Mouse (Mus musculus) 416B (cell line): ENCODE measurements around the gene Hacd2.

Experiments used
- DNase-seq: peaks from one replicate; pipeline ENCODE4 v3.0.0; 2011; ENCODE audit warnings: low read depth

Hacd2 gene

DNA sequence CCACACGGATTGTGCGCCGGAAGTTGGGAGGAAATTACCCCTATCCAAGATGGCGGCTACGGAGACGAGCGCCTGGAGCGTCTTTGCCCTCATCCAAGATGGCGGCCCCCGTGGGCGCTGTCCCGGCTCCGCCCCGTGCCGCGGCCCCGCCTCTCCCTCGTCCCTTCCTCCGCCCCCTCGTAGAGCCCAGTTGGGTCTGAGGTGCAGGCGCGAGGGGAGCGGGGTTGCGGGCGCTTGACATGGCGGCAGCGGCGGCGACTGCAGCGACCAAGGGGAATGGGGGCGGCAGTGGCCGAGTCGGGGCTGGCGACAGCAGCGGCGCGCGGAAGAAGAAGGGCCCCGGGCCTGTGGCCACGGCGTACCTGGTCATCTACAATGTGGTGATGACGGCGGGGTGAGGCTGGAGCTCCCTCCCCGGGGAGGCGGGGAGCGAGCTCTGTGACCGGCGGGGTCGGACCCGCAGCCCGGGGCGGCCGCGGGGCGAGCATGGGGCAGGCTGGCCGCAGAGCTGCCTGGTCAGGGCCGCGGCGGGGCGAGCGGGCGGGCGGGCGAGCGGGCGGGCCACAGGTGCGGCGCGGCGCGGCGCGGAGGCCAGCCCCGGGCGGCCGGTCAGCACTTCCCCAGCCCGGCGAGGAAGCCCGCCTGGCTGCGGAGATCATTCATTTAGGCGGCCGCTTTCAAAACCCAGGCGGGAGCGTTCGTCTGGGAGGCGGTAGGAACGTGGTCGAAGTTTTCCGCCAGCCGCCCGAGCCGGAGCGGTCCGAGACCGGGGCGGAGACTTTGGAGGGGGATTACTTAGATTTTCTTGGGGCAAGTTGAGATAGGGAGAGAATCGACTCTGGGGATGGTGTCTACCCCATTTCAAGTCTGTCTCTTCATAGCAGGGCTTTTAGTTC, at the start of gene Hacd2:
Hacd2 (plus strand) TSS at position 187 of the 896 bp plus-strand sequence.
- peak; percentile 94 for DNase-seq

DNA sequence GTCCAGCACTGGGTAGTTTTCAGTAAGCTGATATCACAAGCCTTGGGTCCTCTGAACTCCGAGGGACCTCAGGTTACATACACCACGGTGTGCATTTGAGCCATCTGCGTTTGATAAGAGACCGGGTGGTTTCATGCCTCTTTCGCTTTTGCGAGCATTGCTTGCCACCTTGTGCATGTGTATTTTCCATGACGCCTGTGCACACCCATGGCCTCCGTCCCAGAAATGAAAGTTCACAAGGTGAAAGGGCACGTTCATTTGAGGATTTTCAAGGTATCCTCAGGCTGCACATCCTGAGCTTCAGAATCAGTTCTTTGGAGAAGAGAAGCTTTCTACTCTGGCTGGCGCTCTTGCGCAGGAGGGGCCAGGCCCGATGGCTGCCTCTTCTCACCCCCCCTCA, 49.8 kb upstream of the Hacd2 start:
- DNase-seq = no peak

DNA sequence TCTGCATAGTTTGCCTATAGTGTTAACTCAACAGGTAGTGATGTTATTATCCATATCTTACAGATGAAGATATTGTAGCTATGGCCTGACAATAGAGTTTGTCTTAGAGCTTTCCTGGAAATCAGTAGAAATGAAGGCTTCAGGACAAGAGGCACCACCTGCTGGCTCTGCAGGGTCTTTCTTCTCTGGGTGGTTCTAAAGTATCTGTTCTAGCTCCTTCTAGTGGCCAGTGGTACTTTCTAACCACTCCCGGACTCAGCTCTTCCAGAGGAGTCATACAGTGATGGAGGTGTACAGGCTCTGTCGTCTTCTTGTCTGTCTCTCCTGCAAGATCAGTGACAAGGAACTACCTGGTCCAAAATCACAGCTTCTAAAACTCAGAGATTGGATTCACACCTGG, 46.7 kb upstream of the Hacd2 start:
- DNase-seq = peak; percentile 61

DNA sequence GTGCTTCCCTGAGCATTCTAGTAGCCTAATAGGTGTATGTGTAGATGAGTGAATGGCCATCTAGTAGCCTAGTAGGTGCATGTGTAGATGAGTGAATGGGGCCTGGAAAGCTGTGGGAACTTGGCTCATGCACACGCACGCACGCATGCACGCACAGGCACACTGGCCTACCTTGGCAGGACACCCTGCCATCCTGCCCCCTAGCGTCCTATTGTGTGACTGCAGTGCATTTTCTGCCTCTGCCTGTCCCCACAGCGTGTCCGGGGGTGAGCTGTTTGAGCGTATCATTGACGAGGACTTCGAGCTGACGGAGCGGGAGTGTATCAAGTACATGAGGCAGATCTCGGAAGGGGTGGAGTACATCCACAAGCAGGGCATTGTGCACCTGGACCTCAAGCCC, 45.6 kb upstream of the Hacd2 start:
- DNase-seq = no peak

DNA sequence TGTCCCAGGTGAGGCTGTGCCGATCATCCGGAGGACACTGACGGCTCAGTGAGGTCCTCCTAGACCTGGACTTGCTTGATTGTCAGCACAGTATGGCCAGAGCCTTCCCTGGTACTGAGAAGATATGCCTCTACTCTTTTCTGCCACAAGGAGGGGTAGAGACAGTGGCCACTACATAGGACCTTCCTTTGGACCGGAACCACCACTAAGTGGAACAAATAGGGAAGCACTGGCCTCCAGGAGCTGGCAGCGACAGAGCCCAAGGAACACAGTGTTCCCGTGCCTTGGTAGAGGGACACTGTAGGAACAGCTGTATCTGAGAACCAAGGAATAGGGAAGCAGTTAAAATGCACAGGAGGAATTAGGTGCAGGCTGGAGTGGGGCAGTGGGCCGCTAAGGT, 44.2 kb upstream of the Hacd2 start:
- no peak for DNase-seq

DNA sequence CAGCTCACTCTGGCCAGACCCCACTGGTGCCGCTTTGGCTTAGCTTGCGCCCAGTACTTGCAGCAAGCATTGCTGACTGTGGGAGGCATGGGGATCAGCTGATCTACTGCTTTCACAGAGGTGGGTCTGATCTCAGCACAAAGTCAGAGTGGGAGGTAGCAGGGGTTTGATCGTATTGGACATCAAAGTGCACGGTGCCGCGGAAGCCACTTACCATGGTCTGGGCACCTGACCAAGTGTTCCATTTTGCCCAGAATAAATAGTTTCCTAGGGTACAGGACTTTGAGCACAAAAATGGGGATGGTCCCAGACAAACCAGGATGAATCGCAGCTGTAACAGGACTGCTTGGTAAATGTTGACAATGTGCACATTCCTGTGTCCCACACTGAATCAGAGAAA, 41.2 kb upstream of the Hacd2 start:
- DNase-seq = no peak

DNA sequence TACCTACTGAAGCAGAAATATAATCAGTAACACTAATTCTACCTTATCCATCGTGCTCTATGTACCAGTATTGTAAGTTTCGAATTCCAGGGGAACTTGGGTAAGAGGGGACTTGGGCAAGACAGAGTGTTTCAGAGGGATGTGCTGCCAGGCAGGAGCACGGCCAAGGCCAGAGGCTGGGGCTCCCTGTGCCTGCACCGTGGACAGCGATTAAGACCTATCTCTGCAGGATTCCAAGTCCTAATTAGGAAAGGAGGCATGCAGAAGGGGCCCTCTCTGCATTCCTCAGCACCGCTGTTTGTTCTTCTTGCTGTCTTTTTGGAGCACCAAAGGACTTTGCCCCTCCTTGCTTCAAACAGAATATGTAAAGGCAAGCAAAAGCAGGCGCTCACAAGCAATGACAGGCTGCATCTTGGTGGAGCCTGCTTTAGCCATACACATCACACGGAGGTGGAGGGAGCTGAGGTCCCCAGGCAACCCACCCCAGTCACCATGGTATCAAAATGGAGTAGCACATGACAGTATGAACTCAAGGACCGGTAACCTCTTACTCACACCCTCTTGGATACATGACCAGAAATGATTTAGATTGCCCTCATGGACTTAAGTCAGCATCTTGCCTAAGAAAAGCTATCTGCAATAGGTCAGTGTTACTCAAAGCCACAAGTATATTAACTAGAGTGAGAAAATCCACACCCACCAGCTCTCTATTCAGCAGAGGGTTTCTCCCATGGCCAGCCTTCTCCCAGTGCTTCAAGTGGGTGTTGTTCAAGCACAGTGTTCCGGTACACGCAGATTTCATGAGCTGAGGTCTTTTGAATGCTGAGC, 37.8 kb upstream of the Hacd2 start:
- no peak for DNase-seq

DNA sequence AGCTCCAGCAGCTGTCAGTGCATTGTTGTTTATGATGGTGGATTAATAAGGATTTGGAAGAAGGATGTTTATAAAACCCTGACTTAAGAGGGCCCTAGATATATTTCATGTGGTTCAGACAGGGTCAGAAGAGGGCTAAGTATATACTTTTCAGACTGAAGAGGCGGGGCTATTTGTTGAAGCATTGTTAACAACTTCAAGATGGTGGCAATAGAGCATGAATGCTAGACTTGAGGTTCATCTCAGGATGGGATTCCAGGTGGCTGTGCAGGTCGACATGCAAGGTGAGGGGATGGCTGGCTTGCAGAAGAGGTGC, 37.2 kb upstream of the Hacd2 start:
- no peak for DNase-seq

DNA sequence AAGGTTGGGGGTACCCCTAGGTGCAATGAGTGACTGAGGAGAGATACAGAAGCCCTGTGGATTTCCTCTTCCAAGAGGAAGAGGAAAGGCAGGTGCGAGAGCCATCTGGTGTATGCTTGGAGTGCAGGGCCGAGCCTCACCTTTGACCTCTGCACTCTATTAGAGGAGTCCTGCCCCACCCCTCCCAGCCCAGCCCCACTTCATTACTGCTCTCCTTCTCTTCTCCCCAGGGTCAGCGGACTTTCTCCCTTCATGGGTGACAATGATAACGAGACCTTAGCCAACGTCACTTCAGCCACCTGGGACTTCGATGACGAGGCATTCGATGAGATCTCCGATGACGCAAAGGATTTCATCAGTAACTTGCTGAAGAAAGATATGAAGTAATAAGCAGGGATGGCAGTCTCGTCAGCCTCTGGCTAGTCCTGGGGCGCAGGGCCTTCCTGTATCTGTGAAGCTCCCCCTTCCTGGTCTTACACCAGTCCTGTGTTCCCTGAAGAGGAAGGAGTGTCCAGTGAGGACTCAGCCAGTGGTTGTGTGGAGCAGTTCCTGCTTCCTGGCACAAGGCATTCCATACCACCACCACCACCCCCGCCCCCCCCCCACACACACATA, 35.9 kb upstream of the Hacd2 start:
- peak; percentile 9 for DNase-seq

DNA sequence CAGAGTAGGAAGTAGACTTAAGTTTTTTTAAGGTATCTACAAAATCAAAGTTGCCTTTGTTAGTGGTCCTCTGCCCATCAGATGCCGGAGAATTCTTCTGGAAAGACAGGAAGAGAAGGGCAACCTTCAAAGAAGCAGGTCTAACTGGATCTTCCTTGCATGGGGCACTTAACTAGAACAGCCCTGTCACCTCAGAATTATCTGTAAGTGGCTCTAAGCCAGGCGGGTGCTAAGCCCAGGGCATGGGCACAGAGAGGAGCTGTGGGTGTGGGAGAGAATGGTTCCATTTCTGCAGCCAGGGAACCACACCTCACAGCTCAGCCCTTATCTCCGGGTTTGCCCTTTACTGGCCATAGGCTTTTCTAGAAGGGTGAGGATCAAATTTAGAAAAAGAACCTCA, 30.9 kb upstream of the Hacd2 start:
- no peak for DNase-seq

DNA sequence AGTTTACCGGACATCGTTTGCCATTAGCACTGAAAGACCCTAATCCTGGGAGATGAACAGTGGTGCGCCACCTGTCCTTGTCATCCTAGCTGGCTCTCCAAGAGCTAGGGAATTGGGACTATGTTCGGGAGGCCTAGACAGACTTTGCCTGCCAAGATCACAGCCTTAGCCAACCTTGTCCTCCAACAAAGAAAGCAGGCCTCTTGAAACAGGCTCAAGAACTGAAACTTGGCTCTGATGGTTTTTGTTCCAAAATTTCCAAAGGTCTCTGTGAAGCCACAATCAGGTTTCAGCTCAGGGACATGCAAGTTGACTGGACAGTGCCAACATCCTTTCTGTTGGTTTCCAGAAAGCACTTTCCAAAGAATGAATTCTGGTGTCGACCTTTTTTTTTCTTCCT, 29.4 kb upstream of the Hacd2 start:
- DNase-seq = no peak

DNA sequence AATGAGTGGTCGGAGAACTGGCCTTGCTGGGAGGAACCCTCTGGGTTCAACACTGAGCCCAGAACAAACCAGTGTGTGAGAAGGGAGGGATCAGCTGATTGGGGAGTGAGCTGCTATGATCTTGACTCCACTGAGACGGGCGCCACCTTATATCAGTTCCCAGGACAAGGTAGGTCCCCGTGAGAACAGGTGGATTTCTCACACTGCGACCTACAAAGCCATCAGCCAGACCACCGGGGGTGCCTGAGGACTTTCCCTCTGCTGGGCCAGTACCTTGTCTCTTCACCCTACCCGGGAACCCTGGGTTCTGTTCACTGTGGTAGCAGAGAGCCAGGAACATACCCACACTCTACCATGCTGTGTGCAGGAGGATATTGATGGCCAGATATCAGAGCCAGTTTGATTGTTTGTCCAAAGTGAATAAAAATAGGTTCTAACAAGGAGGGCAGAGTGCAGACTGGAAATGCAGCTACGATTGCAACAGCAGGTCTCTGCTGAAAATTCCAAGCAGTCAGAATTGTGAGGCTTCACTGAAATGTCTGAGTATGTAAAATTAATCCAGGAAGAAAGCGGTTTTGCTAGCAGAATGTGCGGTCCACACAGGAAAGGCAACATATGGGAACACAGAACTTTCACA, 28.4 kb upstream of the Hacd2 start:
- no peak for DNase-seq

DNA sequence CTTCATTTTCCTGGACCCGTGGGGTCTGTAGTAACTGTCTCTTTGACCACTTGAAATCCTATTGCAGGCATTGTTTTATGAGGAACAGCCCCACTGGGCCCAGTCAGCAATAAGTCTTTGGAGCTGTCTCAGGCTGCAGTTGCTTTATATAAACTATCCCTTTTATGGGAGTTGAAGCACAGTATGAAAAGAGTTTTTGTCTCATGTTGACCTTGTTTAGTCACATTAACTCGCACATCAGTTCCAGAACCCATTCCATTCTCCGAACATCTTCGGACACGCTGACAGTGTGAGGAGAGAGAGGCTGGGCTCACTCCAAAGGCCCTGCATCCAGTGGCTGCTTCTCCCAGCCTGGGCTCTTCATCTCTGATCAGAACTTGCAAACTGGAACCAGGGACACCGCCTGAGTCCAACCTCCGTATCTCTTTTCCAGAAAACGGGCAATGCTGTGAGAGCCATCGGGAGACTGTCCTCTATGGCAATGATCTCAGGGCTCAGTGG, 27.5 kb upstream of the Hacd2 start:
- DNase-seq = no peak

DNA sequence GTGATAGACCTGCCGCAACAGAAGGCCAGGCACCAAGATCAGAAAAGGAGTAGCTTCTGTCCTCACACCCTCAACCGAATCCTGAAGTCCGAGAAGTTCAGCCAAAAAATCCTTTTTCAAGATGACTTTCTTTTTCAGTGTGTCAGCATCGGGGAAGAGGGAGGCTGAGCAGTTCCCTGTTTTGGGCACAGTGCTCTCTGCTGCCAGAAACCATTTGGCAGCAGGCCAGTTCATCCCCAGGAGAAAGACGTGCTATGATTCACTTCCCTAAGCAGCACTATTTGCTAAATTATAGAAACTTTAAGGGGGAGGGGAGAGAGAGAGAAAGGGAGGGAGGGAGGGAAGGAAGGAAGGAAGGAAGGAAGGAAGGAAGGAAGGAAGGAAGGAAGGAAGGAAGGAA, 26.1 kb upstream of the Hacd2 start:
- DNase-seq = peak; percentile 87

DNA sequence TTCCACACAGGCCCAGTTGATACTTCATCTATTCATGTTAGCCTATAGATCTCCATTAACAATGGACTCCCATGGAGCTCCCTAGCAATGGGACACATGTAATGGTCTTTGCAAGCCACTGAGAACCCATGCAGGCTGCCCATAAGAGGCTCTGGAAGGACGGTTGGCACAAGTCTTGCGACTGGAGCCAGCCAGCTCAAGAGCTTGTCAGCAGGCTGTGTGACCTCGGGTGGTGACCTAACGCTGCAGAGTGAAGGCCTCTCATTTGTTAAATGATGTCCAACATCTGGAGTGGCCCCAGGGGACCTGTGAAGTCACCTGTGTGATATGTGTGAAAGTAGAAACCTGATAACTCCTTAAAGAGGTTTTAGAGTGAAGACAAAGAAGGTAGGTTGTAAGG, 25.2 kb upstream of the Hacd2 start:
- DNase-seq = no peak

DNA sequence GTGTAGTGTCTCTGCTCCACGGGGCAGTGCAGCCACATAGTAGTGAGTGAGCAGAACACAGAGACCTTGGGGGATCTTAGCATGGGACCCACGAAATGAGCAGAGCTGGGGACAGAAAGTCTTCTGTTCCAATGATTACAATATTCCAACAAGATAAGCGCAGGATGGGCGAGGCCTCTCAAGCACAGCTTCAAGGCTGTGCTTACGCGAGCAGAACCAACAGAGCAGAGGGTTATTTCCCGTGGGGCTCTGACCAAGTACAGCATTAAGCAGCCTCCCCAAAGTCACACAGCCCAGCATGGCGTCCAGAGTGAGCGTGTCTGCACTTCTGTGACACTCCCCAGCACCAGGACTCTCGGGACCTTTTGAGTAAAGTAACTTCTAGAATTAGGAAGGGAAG, 24.7 kb upstream of the Hacd2 start:
- no peak for DNase-seq

DNA sequence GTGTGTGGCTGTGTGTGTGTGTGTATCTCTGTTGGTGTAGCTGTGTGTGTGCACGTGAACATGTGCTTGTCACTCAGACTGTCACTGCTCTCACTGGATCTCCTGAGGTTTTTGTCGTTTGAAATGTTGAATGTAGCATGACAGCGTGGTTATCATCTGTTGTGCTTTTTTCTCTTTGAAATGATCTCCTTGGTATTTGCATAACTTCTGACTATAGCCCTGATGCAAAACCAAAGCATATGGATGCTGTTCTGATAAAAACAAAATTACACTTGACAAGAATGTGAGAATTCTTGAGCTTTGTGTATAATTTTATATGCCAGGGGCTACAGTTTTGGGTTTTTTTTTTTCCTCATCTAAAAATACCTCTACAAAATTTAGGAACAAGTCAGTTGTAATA, 23.2 kb upstream of the Hacd2 start:
- DNase-seq = no peak

DNA sequence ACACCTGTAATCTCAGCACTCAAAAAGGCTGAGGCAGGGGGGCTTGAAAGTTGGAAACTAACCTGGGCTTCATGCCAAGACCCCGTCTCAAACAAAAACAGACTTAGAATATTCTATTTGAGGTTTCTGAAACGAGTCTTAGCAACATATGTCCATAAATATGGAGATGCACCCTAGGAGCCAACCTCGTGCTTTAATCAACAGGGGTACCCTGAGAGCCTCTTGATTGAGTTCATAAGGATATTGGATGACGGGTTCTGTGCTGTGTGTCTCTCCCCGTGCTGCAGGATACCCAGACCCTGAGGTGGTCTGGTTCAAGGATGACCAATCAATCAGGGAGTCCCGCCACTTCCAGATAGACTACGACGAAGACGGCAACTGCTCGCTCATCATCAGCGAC, 22.2 kb upstream of the Hacd2 start:
- no peak for DNase-seq

DNA sequence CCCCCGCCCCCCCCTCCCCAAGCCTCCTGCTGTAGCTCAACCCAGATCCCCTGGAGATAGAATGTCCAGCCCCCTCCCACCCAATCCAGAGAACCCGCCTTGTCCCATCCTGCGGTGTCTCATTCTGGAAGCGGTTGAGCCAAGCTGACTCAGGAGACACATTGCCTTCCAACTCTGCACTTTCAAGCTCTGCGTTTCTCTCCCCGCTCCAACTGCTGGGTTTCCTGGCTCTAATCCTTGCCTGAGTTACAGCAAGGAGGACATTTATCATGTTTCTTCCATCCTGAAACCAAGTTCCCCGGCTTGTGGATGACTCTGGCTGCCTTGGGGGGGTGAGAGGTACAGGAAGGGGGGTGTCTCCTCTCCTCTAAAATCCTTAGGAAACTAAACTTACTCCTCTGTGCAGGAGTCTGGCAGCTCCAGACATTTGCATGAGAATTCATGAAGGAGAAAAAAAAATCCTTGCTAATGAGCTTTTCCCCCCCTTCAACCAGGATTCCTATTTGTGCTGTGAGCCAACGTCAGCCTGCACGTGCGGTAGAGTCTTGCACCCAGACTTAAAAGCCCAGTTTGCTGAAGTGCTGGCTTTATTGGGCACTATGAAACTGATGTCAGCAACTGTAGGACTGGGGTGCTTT, 21.2 kb upstream of the Hacd2 start:
- DNase-seq = no peak

DNA sequence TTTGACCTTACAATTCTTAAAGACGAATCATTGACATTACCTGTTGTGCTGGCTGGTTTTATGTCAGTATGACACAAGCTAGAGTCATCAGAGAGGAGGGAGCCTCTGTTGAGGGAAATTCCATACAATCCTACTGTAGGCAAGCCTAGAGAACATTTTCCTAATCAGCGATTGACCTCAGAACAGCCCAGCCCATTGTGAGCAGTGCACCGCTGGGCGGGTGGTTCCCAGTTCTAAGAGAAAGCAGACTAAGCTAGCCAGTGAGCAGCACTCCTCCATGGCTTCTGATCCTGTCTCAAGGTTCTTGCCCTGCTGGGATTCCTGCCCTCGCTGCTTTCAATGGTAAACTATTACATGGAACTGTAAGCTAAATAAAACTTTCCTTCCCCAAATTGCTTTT, 17.9 kb upstream of the Hacd2 start:
- DNase-seq = no peak

DNA sequence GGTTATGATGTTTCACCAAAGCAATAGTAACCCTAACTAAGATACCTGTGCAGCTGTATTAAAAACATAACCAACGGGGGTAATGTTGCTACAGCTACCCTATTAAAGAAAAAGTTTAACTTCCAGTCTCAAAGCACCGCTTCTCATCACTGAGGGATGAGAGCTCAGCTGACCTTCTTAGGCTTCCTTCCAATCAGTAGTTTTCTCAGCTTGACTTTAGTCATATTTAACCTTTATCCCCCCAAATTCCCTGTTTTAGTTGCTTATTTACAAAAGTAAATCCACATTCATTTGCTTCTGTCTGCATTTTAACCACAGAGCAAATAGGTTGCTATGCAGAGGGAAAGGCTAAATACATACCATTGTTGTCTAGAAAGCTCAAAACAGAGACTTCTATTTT, 17.5 kb upstream of the Hacd2 start:
- no peak for DNase-seq

DNA sequence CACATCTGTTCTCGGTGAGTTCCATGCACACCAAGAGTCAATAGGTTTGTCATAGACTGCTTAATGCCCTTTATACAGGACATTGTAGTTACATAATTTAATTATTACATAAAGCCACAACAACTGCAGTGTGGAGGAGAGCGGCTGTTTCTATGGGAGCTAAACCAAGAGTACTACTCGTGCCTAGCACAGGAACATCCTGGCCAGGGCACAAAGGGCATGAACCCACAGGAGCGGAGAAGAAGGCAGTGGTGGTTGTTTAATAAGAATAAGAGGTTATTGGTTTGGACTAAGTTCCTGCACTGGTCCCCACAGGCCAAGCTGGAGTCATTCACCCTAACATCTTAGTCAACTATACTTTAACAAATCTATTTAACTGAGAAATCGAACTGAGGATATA, 16.0 kb upstream of the Hacd2 start:
- DNase-seq = no peak
